Mouse (Mus musculus): ENCODE results near the gene Stra8. TPM values are rescaled to one million over a fixed set of nuclear protein-coding genes. Genes with fewer than 3 reads are reported as not detected.

Gene Stra8
- polyA plus RNA-seq, 1 experiment from 2014 or later = not detected

Other genes with a start within 250 kb of the Stra8 start
- gene Agbl3, start 139.7 kb upstream of the Stra8 start, polyA plus RNA-seq (2014; fragmentation: Nextera tagmentation; extraction: Ambion mirVana) = 12.7 and 15.2 TPM in 2 replicates
- gene Tmem140, start 57.0 kb upstream of the Stra8 start, polyA plus RNA-seq (2014; fragmentation: Nextera tagmentation; extraction: Ambion mirVana) = 0.86 and 0.89 TPM in 2 replicates
- gene Cyren, start 42.1 kb upstream of the Stra8 start, polyA plus RNA-seq (2014; fragmentation: Nextera tagmentation; extraction: Ambion mirVana) = 6.0 and 7.4 TPM in 2 replicates
- gene Wdr91, start 9.3 kb upstream of the Stra8 start, polyA plus RNA-seq (2014; fragmentation: Nextera tagmentation; extraction: Ambion mirVana) = 15.9 and 18.3 TPM in 2 replicates
- 0.32 and 1.1 TPM in 2 replicates for gene Slc23a4, start 68.2 kb downstream of the Stra8 start, polyA plus RNA-seq (2014; fragmentation: Nextera tagmentation; extraction: Ambion mirVana)
- gene Cnot4, start 213.6 kb downstream of the Stra8 start, polyA plus RNA-seq (2014; fragmentation: Nextera tagmentation; extraction: Ambion mirVana) = 38.0 and 41.9 TPM in 2 replicates

All from neural tube, embryonic 14.5 days (tissue).